Mouse (Mus musculus) hindbrain, embryonic 10.5 days (tissue): ENCODE data around the gene Gm4792. TPM values are rescaled to one million over a fixed set of nuclear protein-coding genes. Genes with fewer than 3 reads are reported as not detected.

Experiments
- DNase-seq: peaks from one replicate; pipeline ENCODE4 v3.0.0-alpha.2; 2017; ENCODE audit warnings: low spot score
- H3K27ac ChIP-seq: fragments of 300-500 bp; sonication (generic); 2 replicates; pipeline ENCODE4 v1.5.1; 2016; ENCODE audit warnings: mild to moderate bottlenecking, moderate library complexity
- H3K27me3 ChIP-seq: fragments of 300-500 bp; sonication (generic); 2 replicates; pipeline ENCODE4 v1.6.1; 2016; ENCODE audit warnings: mild to moderate bottlenecking; ENCODE audit not compliant: poor library complexity, insufficient read depth, severe bottlenecking
- H3K36me3 ChIP-seq: fragments of 300-500 bp; sonication (generic); 2 replicates; pipeline ENCODE4 v1.6.1; 2016; ENCODE audit warnings: mild to moderate bottlenecking, moderate library complexity
- H3K4me1 ChIP-seq: fragments of 300-500 bp; sonication (generic); replicated peaks from 2 replicates; pipeline ENCODE4 v1.6.1; 2016; ENCODE audit warnings: mild to moderate bottlenecking
- H3K4me3 ChIP-seq: fragments of 300-500 bp; sonication (generic); 2 replicates; pipeline ENCODE4 v1.5.1; 2016; ENCODE audit warnings: mild to moderate bottlenecking, moderate library complexity
- H3K9me3 ChIP-seq: fragments of 300-500 bp; sonication (generic); 2 replicates; pipeline ENCODE4 v1.6.1; 2016; ENCODE audit warnings: mild to moderate bottlenecking, moderate library complexity
- WGBS: fragments of 180-500 bp; shearing (Covaris S2); methylation state at CpG from one replicate; pipeline ENCODE4 v1.1.7; 2016; 5-methylcytosine and 5-hydroxymethylcytosine counted together
- polyA plus RNA-seq: library from polyadenylated mRNA; unstranded; fragments of >200 nt; fragmentation: Nextera tagmentation; extraction: Ambion mirVana; gene quantifications from 2 replicates; pipeline ENCODE4 v1.2.1, GENCODE M21; 2016

Gm4792 gene
- polyA plus RNA-seq = 0.42 TPM in 1 of 2 replicates, not detected in the other

- Histone ChIP-seq H3K9me3 (no peaks in the 10 kb centered on the region), H3K36me3 (no peaks in the 10 kb centered on the region), H3K27me3 (no peaks in the 10 kb centered on the region), H3K4me3 (no peak within 1 kb of the TSS), H3K4me1 (peaks cover 35% of the 10 kb centered on the region), H3K27ac (0 out of 2 replicates have a peak within 1 kb of the TSS, but pooled peaks have one; percentile 45)
- no peak for DNase-seq
- 84% methylated on average over 3 of the region's 3 CpGs for WGBS
These were observed at the start of gene Gm4792 for GRCm38 (mm10) chr10:94298471-94298870. Gm4792 (minus strand) TSS chr10:94298703.

- no peak for DNase-seq
- no peaks in the 10 kb centered on the region for H3K9me3 ChIP-seq
- H3K27me3 ChIP-seq = no peaks in the 10 kb centered on the region
- H3K4me3 ChIP-seq = no peak overlapping the region
- 94% methylated on average over 10 of the region's 10 CpGs for WGBS
- peaks cover 16% of the 10 kb centered on the region for H3K4me1 ChIP-seq
- no peak overlapping the region for H3K27ac ChIP-seq
- H3K36me3 ChIP-seq = no peaks in the 10 kb centered on the region
These were observed 49.5 kb upstream of the Gm4792 start for GRCm38 (mm10) chr10:94347959-94348358.

- Histone ChIP-seq H3K36me3 (no peaks in the 10 kb centered on the region), H3K4me3 (no peak overlapping the region), H3K27me3 (no peaks in the 10 kb centered on the region), H3K4me1 (peaks cover 16% of the 10 kb centered on the region), H3K27ac (no peak overlapping the region), H3K9me3 (no peaks in the 10 kb centered on the region)
- 77% methylated on average over 10 of the region's 10 CpGs for WGBS
- DNase-seq = no peak
These were observed 48.8 kb upstream of the Gm4792 start for GRCm38 (mm10) chr10:94347296-94347695.

GRCm38 (mm10) chr10:94346596-94346995 is 48.1 kb upstream of the Gm4792 start:
- DNase-seq = no peak
- H3K27ac ChIP-seq = no peak overlapping the region
- H3K4me3 ChIP-seq = no peak overlapping the region
- WGBS = 92% methylated on average over 7 of the region's 7 CpGs
- H3K27me3 ChIP-seq = no peaks in the 10 kb centered on the region; the same call in 1 of the 2 replicates
- peaks cover 16% of the 10 kb centered on the region for H3K4me1 ChIP-seq
- H3K36me3 ChIP-seq = no peaks in the 10 kb centered on the region
- no peaks in the 10 kb centered on the region for H3K9me3 ChIP-seq

- Histone ChIP-seq H3K9me3 (no peaks in the 10 kb centered on the region), H3K27ac (no peak overlapping the region), H3K4me3 (no peak overlapping the region), H3K36me3 (no peaks in the 10 kb centered on the region), H3K4me1 (peaks cover 14% of the 10 kb centered on the region), H3K27me3 (no peaks in the 10 kb centered on the region; the same call in 1 of the 2 replicates)
- no peak for DNase-seq
- WGBS = 89% methylated on average over 7 of the region's 7 CpGs
These were observed 47.2 kb upstream of the Gm4792 start for GRCm38 (mm10) chr10:94345509-94346252.

- Histone ChIP-seq H3K36me3 (no peaks in the 10 kb centered on the region), H3K9me3 (no peaks in the 10 kb centered on the region), H3K4me1 (peaks cover 6% of the 10 kb centered on the region), H3K4me3 (no peak overlapping the region), H3K27me3 (no peaks in the 10 kb centered on the region; the same call in 1 of the 2 replicates), H3K27ac (0 out of 2 replicates have a peak overlapping the region, but pooled peaks have one; percentile 50)
- 54% methylated on average over 22 of the region's 22 CpGs for whole genome bisulfite sequencing
- DNase-seq = peak; percentile 7
These were observed 46.3 kb upstream of the Gm4792 start for GRCm38 (mm10) chr10:94344631-94345417.

GRCm38 (mm10) chr10:94343581-94343980 is 45.1 kb upstream of the Gm4792 start:
- H3K36me3 ChIP-seq = no peaks in the 10 kb centered on the region
- no peak overlapping the region for H3K4me3 ChIP-seq
- H3K9me3 ChIP-seq = no peaks in the 10 kb centered on the region
- no peaks in the 10 kb centered on the region; the same call in 1 of the 2 replicates for H3K27me3 ChIP-seq
- H3K27ac ChIP-seq = no peak overlapping the region
- DNase-seq = no peak
- 89% methylated on average over 7 of the region's 7 CpGs for WGBS
- H3K4me1 ChIP-seq = peaks cover 6% of the 10 kb centered on the region

GRCm38 (mm10) chr10:94342256-94342655 is 43.8 kb upstream of the Gm4792 start:
- H3K4me1 ChIP-seq = peaks cover 6% of the 10 kb centered on the region
- DNase-seq = no peak
- H3K36me3 ChIP-seq = no peaks in the 10 kb centered on the region
- WGBS = 70% methylated on average over 7 of the region's 7 CpGs
- 0 out of 2 replicates have a peak, but pooled peaks cover 2% of the 10 kb centered on the region for H3K9me3 ChIP-seq
- H3K27ac ChIP-seq = no peak overlapping the region
- H3K4me3 ChIP-seq = no peak overlapping the region
- no peaks in the 10 kb centered on the region; the same call in 1 of the 2 replicates for H3K27me3 ChIP-seq

GRCm38 (mm10) chr10:94341501-94341900 is 43.0 kb upstream of the Gm4792 start:
- no peak overlapping the region for H3K4me3 ChIP-seq
- WGBS = 74% methylated on average over 17 of the region's 17 CpGs
- no peaks in the 10 kb centered on the region for H3K36me3 ChIP-seq
- 0 out of 2 replicates have a peak, but pooled peaks cover 2% of the 10 kb centered on the region for H3K9me3 ChIP-seq
- peaks cover 6% of the 10 kb centered on the region for H3K4me1 ChIP-seq
- H3K27ac ChIP-seq = no peak overlapping the region
- no peaks in the 10 kb centered on the region; the same call in 1 of the 2 replicates for H3K27me3 ChIP-seq
- DNase-seq = no peak

GRCm38 (mm10) chr10:94336071-94336470 is 37.6 kb upstream of the Gm4792 start:
- H3K27me3 ChIP-seq = no peaks in the 10 kb centered on the region
- no peak for DNase-seq
- H3K4me3 ChIP-seq = no peak overlapping the region
- H3K27ac ChIP-seq = no peak overlapping the region
- WGBS = 94% methylated on average over 6 of the region's 6 CpGs
- H3K4me1 ChIP-seq = no peaks in the 10 kb centered on the region
- no peaks in the 10 kb centered on the region for H3K36me3 ChIP-seq
- 0 out of 2 replicates have a peak, but pooled peaks cover 2% of the 10 kb centered on the region for H3K9me3 ChIP-seq

- Histone ChIP-seq H3K27ac (no peak overlapping the region), H3K27me3 (no peaks in the 10 kb centered on the region), H3K9me3 (0 out of 2 replicates have a peak, but pooled peaks cover 2% of the 10 kb centered on the region), H3K4me1 (no peaks in the 10 kb centered on the region), H3K4me3 (no peak overlapping the region), H3K36me3 (no peaks in the 10 kb centered on the region)
- WGBS = 77% methylated on average over 10 of the region's 10 CpGs
- DNase-seq = no peak
These were observed 36.5 kb upstream of the Gm4792 start for GRCm38 (mm10) chr10:94335047-94335446.

- H3K4me1 ChIP-seq = no peaks in the 10 kb centered on the region
- no peaks in the 10 kb centered on the region for H3K27me3 ChIP-seq
- 92% methylated on average over 8 of the region's 8 CpGs for WGBS
- H3K36me3 ChIP-seq = no peaks in the 10 kb centered on the region
- H3K27ac ChIP-seq = no peak overlapping the region
- 0 out of 2 replicates have a peak, but pooled peaks cover 2% of the 10 kb centered on the region for H3K9me3 ChIP-seq
- DNase-seq = no peak
- H3K4me3 ChIP-seq = no peak overlapping the region
These were observed 34.8 kb upstream of the Gm4792 start for GRCm38 (mm10) chr10:94333328-94333727.
